In the genomic region with DNA sequence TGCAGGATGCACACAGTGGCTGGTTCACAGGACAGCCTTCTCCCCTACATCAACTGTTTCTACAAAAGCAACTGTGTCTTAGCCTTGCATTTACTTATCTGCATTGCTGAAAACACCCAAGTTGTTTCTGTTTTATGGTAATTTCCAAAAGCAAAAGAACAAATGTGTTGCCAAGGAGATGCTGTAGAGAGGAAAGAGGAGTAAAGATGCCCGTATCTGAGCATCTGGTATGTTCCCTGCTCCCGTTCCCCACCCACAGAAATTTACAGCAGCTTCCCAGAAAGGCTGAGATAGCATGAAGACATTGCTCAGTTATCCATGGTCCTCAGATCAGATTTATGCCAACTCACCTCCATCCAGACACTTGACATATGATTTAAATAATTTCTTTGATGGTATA, we compare ENCODE assay signal across 12 mouse cellular contexts.
DNase-seq lines count a peak whose midpoint lies in the region.
"Had no signal": no experiment of that assay in that cellular context is flagged by ENCODE, and none has a peak within 500 bp of the region (broad histone marks: within the 10 kb centered on the region; RNA-seq: fewer than 3 reads in every experiment).

No protein-coding gene starts in this region.

- peak; percentile 63 for DNase-seq in right cerebral cortex, adult 18-20 months
- DNase-seq in right cerebral cortex, postnatal 14 days = no peak
- DNase-seq in layer of hippocampus, adult 9-11 months = peak; percentile 70
- DNase-seq in left cerebral cortex, postnatal 36 days (ENCODE audit: low spot score in 2 of 2) = peak; percentile 39 to 43
- DNase-seq in cerebellum, postnatal 36 days = no peak
- DNase-seq in kidney, postnatal 4 days = no peak
- DNase-seq in cerebellum, postnatal 4 days (ENCODE audit: low spot score in 2 of 2) = no peak
- DNase-seq: cerebellum, adult 9-11 months; gastrocnemius, postnatal 36 days; heart, postnatal 10 days; lung, adult 2 months; lung, postnatal 36 days had no signal

- intact Hi-C loops in left cerebral cortex, postnatal 36 days (cut with DNase I) = no loop called here

Comparison
In these comparisons a context has a peak if more than half of its experiments do, and no peak if none do; other contexts are left out.
1. DNase-seq: peak in right cerebral cortex, adult 18-20 months (single experiment), layer of hippocampus, adult 9-11 months (single experiment) and left cerebral cortex, postnatal 36 days (2 of 2); none in right cerebral cortex, postnatal 14 days (single experiment), cerebellum, postnatal 36 days (0 of 2), kidney, postnatal 4 days (0 of 2) and cerebellum, postnatal 4 days (0 of 2).